Mouse (Mus musculus): ENCODE data around the gene Gal3st2c. TPM values are rescaled to one million over a fixed set of nuclear protein-coding genes. Genes with fewer than 3 reads are reported as not detected.

Gene Gal3st2c
- polyA plus RNA-seq (2012; rRNA removed) = not detected in 2 replicates

GRCm38 (mm10) chr1:93990209-93990608 is at the start of gene Gal3st2c:
Gene Gal3st2c, plus strand, starts transcription at chr1:93990509.

GRCm38 (mm10) chr1:94020151-94020550 is 29.8 kb downstream of the Gal3st2c start, which contains the start of gene Neu4:
Gene Neu4, plus strand, starts transcription at chr1:94020451.

GRCm38 (mm10) chr1:94052373-94052772 is 62.1 kb downstream of the Gal3st2c start, which contains the start of gene Pdcd1:
Gene Pdcd1, minus strand, starts transcription at chr1:94052553.

Other genes with a start within 250 kb of the Gal3st2c start
- 79.4 and 85.0 TPM in 2 replicates for gene Atg4b, start 239.0 kb upstream of the Gal3st2c start, polyA plus RNA-seq (2012; rRNA removed)
- gene Thap4, start 235.6 kb upstream of the Gal3st2c start, polyA plus RNA-seq (2012; rRNA removed) = 41.7 and 52.5 TPM in 2 replicates
- gene Dtymk, start 188.6 kb upstream of the Gal3st2c start, polyA plus RNA-seq (2012; rRNA removed) = 206 and 225 TPM in 2 replicates
- gene Ing5, start 186.5 kb upstream of the Gal3st2c start, polyA plus RNA-seq (2012; rRNA removed) = 10.1 and 11.2 TPM in 2 replicates
- 20.7 and 23.5 TPM in 2 replicates for gene D2hgdh, start 165.6 kb upstream of the Gal3st2c start, polyA plus RNA-seq (2012; rRNA removed)
- 0.09 TPM in 1 of 2 replicates, not detected in the other for gene Gal3st2, start 129.2 kb upstream of the Gal3st2c start, polyA plus RNA-seq (2012; rRNA removed)
- not detected in 2 replicates for gene Gal3st2b, start 72.2 kb upstream of the Gal3st2c start, polyA plus RNA-seq (2012; rRNA removed)
- 0.01 TPM in 1 of 2 replicates, not detected in the other for gene Neu4, start 29.9 kb downstream of the Gal3st2c start, polyA plus RNA-seq (2012; rRNA removed)
- 0.05 and 0.09 TPM in 2 replicates for gene Pdcd1, start 62.0 kb downstream of the Gal3st2c start, polyA plus RNA-seq (2012; rRNA removed)

Measured in central nervous system, embryonic 14 days (tissue).